Mouse (Mus musculus): ENCODE measurements around the gene Terf2.
"Not testable (repeated sequence)": the region's sequence is repeated elsewhere in the genome, so short reads cannot be mapped to it uniquely, and the experiment has no call there.

Gene Terf2

DNA sequence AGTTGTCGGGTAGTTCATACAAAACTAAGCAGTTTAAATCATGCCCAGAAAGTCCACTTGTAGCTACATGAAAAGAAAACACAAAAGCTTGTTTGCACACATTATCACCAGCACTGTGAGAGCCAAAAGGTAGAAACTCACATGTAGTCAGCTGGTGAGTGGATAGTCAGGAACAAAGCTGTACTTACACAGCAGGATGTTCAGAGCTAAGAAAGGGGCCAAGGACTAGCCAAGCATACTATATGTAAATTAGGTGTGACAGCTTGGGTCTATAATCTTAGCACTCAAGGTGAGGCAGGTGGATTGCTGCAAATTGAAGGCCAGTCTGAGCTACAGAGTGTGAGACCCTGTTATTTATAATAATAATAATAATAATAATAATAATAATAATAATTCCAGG lies 33.7 kb downstream of the Terf2 start:
- no peak for DNase-seq (ENCODE audit: low spot score in 2 of 2)

DNA sequence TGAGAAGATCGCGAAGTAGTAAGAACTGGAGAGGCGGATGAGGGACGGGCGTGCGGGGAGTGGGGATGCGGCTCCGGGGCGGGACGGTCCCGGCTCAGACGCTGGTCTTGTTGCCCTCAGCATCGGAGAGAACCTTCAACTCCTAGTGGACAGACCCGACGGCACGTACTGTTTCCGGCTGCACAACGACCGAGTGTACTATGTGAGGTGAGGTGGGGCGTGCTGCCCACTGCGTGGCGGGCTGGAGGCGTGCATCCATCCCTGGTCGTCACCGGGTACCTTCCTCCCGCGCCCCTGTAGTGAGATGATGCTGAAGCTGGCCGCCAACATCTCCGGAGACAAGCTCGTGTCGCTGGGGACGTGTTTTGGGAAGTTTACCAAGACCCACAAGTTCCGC lies 39.4 kb downstream of the Terf2 start:
- DNase-seq (ENCODE audit: low spot score in 2 of 2) = no peak

DNA sequence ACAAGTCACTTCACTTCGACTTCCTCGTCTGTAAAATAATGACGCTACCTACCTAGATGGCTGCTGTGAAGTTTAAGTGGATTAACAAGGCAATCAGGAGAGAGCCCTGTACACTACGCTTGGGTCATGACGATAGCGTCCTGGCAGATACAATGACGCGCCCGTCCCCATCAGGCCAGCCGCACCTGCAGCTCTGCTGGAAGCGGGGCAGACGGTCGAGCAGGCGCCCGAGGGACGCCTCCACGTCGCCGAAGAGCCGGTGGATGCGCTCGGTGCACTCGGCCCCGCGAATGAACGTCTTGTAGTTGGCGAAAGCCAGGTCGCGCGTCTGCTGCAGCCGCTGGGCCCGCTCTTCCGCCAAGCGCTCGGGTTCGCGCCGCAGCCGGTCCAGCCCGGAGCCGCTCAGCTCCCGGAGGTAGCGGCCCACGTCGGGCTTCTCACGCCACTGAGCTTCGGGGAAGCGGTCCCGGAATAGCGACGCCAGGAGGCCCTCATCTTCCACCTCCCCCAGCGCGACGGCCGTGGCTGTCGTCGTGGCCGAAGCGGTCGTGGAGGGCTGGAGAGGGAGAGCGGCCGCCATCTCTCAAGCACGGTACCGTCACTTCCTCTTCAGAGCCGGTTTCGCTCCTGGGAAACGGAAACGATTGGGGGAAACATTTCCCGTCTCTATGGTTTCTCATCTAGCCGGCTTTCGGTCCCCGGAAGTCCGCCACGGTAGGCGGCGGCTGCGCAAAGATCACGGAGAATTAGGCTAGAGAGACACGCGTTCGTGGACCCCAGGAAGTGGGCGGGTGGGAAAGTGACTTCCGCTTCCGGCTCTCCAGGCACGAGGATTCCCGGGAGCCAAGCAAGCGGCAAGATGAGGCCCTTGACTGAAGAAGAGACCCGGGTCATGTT lies 40.0 kb downstream of the Terf2 start, which contains the start of the genes Cog8 and Nip7:
Gene Cog8 (minus strand): TSS at position 614 of the 897 bp plus-strand sequence.
Gene Nip7 (plus strand): TSS at position 802 of the 897 bp plus-strand sequence.
- peak; percentile 93 for DNase-seq (ENCODE audit: low spot score in 2 of 2)

DNA sequence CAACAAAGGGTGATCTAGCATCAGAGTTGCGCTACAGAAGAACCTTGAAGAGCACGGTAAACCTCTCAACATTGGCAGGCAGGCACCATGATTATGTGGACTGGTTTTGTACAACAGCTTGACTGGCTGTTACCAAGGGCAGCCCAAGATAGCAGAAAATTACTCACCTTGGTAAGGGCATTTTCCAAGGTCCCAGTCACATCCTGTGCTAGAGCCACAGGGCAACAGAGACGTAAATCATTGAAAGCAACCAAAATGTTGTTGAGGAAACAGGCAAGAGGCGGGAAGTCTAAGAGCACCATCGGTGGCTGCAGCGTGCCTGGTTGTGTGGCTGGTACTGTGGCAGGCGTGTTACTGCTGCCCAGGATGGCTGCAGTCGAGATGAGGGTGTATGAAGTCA lies 44.3 kb downstream of the Terf2 start:
- DNase-seq (ENCODE audit: low spot score in 2 of 2) = no peak

DNA sequence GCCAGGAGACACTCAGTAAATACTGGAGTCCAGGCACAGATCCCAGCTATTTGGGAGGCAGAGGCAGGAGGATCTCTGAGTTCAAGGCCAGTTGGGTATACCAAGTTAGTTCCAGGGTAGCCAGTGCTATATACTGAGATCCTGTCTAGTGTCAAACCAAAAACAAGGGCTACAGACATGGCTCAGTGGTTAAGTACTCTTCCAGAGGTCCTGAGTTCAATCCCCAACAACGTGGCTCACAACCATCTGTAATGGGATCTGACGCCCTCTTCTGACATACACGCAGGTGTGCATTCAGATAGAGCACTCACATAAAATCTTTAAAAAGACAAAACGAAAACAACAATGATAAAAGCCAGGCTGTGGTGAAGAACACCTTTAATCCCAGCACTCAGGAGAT lies 46.9 kb downstream of the Terf2 start:
- DNase-seq (ENCODE audit: low spot score in 2 of 2) = no peak

DNA sequence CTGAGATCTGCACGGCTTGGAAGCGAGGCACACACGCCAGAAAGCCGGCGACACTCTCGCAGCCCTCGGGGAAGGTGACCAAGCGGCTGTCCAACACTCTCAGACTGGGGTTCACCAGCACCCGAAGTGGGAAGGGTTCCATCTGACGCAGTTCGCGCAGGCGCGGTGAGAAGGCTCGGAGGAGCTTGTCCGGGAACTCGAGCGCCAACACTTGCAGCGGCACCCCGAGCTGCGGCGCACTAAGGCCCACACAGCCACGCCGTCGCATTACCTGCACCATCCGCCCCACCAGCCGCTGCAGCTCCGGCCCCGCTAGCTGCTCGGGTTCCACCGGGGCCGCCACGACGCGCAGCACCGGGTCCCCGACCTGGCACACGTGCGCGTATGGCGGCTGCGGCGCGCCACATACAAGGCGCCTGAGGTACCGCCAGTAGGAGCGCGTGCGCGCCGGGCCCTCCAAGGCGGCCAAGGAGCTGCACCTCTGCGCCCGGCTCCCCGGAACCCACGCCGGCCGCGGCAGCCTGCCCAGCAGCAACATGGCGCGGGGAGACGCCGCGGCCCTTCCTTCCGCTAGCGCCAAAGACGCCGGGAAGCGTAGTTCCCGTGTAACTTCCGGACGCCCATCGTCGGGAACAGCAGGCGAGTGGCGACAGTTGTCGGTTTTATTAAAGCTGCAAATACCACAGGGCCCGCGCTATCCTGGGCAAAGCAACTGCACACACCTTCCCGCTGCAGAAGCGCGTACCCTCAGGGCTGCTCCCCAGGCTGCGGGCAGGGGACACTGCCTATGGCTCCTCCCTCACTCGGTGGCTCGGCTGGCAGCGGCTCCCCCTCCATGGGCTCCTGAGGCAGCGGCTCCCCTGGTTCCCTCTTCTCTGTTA lies 48.0 kb downstream of the Terf2 start, which contains the start of gene Pdf:
Gene Pdf (minus strand): TSS at position 554 of the 881 bp plus-strand sequence.
- peak; percentile 79 to 80 for DNase-seq (ENCODE audit: low spot score in 2 of 2)

DNA sequence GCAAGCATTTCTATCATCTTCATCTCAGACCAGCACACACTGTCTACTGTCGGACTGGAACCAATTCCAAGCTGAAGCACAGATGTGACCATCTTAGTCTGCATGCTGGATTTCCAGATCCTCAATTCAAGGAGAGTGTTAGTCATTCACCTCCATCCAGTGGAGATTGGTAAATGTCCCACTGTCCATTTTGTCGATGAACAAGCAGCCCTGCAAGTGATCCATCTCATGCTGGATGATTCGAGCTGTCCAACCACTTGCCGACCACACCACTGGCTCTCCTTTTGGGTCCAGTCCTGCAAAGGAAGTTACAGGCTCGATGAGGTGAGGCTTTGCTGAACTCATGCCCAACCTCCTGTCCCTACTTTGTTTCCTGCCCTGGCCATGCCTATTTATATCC lies 49.4 kb downstream of the Terf2 start:
- DNase-seq (ENCODE audit: low spot score in 2 of 2) = no peak

DNA sequence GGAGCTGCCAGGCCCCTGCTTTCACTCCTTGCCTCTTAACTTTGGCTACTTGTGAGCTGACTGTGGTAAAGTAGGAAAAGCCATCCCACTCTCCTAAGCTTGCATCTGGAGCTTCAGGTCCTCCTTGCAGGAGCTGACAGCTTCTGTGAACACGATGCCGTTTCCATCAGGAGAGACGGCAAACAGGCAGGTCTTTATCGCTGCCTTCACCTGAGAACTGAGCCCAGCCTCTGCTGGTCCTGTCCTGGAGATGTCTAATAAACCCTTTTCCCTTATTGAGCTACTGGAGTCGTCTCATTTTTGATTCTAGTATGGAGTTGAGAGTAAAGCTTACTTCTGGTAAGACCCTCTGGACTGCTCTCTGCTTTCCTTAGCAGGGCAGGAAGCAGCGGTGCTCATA lies 50.9 kb downstream of the Terf2 start:
- DNase-seq (ENCODE audit: low spot score in 2 of 2) = no peak

DNA sequence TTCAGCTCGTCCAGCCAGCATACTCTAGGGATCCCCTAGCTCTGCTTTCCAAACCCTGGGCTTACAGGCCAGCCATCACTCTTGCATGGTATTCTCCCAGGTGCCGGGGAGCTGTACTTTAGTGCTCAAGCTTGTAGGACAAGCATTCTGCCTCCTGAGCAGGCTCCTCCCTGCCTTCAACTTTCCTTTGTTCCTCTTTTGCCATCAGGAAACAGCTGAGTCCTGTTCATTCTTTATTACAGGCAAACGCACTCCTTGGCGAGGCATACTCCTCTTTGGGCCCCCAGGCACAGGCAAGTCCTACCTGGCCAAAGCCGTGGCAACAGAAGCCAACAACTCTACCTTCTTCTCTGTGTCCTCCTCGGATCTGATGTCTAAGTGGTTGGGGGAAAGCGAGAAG lies 55.7 kb downstream of the Terf2 start:
- DNase-seq (ENCODE audit: low spot score in 2 of 2) = no peak

DNA sequence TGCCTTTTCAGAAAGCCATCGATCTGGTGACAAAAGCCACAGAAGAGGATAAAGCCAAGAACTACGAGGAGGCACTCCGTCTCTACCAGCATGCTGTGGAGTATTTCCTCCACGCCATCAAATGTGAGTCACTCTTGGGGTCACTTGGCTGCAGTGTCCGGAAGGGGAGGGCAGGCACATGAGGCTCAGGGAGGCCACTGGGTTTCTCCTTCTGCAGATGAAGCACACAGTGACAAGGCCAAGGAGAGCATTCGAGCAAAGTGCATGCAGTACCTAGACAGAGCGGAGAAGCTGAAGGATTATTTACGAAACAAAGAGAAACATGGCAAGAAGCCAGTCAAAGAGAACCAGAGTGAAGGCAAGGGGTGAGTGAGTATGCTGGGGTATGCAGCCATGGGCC lies 59.7 kb downstream of the Terf2 start:
- DNase-seq (ENCODE audit: low spot score in 2 of 2) = no peak

DNA sequence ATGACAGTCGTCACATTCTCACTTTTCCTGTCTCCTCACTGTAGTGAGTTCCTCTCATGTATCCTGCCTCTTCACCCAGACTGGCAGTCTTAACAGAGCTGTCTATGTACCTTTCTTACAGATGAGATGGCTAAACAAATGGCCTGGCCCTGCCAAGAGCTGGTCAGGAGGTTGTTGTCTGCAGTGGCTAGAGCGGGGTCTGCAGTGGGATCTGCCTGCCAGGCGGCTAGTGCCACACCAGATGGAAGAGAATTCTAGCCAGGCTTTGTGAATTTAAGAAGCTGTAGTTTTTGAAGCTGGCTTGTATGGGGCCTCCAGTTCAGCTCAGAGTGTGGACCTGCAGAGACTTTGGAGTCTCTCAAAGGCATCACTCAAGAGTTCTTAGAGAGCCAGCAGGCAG lies 60.7 kb downstream of the Terf2 start:
- no peak for DNase-seq (ENCODE audit: low spot score in 2 of 2)

DNA sequence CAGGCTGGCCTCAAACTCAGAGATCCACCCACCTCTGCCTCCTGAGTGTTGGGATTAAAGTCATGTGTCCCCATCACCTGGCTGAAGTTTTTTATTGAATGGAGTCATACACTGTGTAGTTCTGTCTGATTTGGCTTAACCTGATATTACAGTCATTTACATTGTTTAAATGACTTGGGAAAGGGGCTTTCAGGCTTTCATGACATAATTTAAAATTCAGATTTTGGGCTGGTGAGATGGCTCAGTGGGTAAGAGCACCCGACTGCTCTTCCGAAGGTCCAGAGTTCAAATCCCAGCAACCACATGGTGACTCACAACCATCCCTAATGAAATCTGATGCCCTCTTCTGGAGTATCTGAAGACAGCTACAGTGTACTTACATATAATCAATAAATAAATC lies 62.7 kb downstream of the Terf2 start:
- DNase-seq (ENCODE audit: low spot score in 2 of 2) = not testable (repeated sequence)

DNA sequence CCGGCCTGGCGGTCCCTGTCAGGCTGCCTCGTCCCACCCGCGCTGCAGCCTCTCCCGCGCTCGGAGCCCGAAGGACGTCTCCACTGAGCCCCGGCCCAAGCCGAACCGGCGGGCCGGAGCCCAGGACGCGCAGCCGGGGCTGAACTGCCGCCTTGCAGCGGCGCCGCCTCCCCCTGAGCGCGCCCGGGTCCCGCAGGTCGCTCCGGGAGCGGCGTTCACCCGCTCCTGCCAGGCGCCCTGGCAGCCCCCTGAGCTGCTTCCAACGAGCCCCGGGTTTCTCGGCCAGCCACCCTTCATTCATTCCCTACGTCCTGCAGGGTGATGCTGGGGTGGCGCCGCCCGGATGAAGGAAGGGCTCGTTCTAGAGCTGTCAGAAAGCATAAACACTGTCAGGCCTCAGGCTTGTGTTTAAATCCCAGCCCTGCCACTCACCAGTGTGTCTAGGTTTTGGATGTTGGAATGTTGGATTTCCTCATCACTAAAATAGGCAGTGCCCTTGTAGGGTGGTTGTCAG lies 64.7 kb downstream of the Terf2 start:
- DNase-seq (ENCODE audit: low spot score in 2 of 2) = no peak

DNA sequence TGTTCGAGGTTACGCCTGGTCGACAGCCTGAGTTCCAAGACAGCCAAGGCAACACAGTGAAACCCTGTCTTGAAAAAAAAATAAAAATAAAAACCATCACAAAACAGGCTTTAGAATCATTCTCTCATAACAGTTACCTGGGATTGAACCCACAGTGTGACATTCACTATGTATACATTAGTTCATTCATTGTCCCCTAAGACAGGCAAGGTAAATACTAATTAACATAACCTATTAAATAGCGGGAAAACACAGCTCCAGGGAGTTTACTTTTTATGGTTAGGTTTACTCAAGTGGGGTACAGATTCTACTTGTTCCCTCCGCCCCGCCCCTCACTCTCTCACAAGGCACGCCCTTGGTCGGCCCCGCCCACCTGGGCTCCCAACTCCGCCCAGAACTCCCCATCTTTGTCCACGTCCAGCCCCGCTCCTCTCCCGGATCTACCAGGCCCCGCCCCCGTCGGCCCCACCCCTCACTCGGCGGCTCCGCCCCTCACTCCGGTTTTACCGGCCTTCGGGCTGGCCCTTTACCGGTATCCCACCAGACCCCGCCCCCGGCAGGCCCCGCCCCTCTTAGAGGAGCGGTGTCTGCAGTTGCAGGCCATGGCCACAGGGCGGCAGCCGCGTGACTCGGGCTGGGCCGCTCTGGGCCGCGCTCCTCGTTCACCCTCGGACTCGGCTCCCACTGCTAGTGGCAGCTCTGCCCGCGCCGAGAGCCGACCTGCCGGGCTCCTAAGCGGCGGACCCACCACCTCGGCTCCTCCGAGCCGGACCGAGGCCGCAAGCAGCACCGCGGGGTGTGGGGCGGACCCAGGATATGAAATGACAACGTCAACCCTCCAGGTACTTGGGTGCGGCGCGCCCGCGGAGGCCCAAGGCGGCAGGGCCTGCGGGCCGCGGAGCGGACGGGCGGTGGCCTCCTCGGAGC lies 65.4 kb downstream of the Terf2 start, which contains the start of gene Vps4a:
Gene Vps4a (plus strand): TSS at position 573 of the 927 bp plus-strand sequence.
- peak; percentile 94 to 97 for DNase-seq (ENCODE audit: low spot score in 2 of 2)

DNA sequence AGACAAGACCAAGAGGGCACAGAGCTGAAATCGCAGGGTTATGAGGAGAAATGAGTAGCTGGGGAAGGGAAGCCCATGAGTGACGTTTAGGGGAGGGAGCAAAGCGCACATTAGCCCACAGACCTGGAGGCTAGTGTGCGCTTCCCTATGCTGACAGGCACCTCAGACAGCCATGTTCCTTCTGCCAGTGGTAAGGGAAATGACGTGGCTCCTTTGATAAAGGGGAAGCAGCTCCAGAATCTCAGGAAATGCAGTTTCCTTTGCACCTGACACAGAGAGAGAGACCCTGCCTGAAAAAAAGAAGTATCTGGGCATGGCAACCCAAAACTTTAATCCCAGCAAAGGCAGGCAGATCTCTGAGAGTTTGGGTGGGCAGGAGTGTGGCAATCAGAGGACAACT lies 66.3 kb downstream of the Terf2 start:
- DNase-seq (ENCODE audit: low spot score in 2 of 2) = no peak

DNA sequence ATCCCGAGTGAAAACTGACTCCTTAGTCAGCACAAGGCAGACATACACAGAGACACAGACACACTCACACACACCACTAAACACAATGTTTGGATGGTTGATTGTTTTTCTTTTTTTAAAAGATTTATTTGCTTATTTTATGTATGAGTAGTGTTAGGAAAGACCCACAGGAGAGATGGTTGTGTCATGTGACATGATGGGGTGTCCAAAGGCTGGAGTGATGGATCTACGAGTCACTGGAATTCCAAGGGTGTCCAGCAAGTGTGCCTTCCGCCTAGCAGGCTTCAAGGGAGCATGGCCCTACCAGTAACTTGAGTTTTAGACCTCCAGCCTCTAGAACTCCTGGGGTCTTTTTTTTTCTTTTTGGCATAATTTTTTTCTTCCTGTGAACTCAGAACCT lies 67.0 kb downstream of the Terf2 start:
- no peak for DNase-seq (ENCODE audit: low spot score in 2 of 2)

DNA sequence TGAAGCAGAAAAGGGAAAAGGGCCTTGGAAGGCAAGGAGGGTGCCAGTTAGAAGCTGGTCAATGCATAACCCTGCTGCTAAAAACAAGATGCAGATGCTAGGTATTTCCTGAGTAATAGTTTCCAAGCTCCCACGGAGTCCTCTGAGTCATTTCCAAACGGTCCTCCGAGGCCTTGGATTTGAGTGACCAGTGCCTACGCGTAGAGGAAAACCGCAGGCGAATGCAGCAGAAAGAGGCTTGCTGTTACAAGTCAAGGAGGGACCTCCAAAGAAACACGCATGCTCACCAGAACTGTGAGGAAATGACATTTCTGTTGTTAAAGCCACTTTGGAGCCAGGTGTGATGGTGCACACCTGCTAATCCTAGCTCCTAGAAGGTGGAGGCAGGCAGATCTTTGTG lies 72.9 kb downstream of the Terf2 start:
- DNase-seq (ENCODE audit: low spot score in 2 of 2) = no peak

All from urinary bladder, postnatal 4 days (tissue).